Mouse (Mus musculus): ENCODE results near the gene Nes. TPM values are rescaled to one million over a fixed set of nuclear protein-coding genes. Genes with fewer than 3 reads are reported as not detected.

Nes gene
- polyA plus RNA-seq, 1 experiment, result 0.29 TPM

- no peaks in the 10 kb centered on the region for H3K9me3 ChIP-seq
- H3K4me1 ChIP-seq, result peaks cover 19% of the 10 kb centered on the region
- peaks cover 76% of the 10 kb centered on the region for H3K36me3 ChIP-seq (replicated peaks; ENCODE audit: low read length)
- H3K4me3 ChIP-seq (replicated peaks), result no peak overlapping the region
- peaks cover 27% of the 10 kb centered on the region for H3K27me3 ChIP-seq (replicated peaks)
- TF ChIP-seq FLI1 (IDR thresholded peaks at IDR 0.05; ENCODE audit: low read length) (no peak), GATA1 (IDR thresholded peaks at IDR 0.05; ENCODE audit: borderline replicate concordance, low read length) (no peak)
Measured at GRCm38 (mm10) chr3:87942471-87942870, 28.4 kb upstream of the Nes start.

GRCm38 (mm10) chr3:87943586-87943985, 27.3 kb upstream of the Nes start:
- Histone ChIP-seq H3K4me3 (replicated peaks) (no peak overlapping the region), H3K9me3 (no peaks in the 10 kb centered on the region), H3K27me3 (replicated peaks) (peaks cover 38% of the 10 kb centered on the region), H3K4me1 (peaks cover 30% of the 10 kb centered on the region), H3K36me3 (replicated peaks; ENCODE audit: low read length) (peaks cover 65% of the 10 kb centered on the region)
- TF ChIP-seq FLI1 (IDR thresholded peaks at IDR 0.05; ENCODE audit: low read length) (no peak), GATA1 (IDR thresholded peaks at IDR 0.05; ENCODE audit: borderline replicate concordance, low read length) (no peak)

- no peak overlapping the region for H3K4me3 ChIP-seq (replicated peaks)
- H3K27me3 ChIP-seq (replicated peaks), result peaks cover 53% of the 10 kb centered on the region
- no peaks in the 10 kb centered on the region for H3K9me3 ChIP-seq
- peaks cover 51% of the 10 kb centered on the region for H3K36me3 ChIP-seq (replicated peaks; ENCODE audit: low read length)
- TF ChIP-seq FLI1 (IDR thresholded peaks at IDR 0.05; ENCODE audit: low read length) (no peak), GATA1 (IDR thresholded peaks at IDR 0.05; ENCODE audit: borderline replicate concordance, low read length) (no peak)
- peaks cover 43% of the 10 kb centered on the region for H3K4me1 ChIP-seq
Measured at GRCm38 (mm10) chr3:87944838-87945600, 25.9 kb upstream of the Nes start.

DNA sequence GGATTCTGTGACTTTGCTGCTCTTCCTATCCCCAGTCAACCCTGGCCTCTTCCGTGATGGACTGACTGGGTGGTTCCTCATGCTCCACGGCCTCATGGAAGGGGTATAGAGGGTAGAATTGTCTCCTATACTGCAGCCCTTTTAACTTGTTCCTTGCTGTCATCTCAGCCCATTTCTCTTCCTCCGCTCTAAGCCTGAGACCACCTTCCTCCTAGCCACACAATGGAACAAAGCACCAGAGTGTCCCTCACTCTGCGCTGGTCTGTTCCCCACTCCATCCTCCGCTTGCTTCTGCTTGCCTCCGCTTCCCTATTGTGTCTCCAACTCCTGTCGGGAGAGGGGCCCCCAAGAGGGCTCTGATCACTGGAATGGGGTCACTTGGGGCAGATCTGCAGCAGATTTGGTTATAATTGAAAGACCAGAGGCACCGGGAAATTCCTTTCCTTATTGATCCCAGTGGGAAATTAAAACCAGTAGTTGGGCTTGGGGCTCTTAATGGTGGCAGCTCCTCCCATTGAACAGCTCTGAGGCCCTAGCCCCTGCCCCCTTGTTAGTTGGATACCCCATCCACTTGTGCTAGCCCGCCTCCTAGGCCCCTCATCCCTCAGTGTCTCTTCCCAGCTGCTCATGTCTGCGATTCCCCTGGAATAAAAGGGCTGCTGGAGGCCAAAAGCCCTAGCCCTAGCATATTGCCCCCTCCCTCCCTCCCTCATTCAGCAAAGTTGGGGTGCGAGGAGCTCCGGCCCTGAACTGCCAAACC, 24.9 kb upstream of the Nes start:
- peaks cover 61% of the 10 kb centered on the region for H3K27me3 ChIP-seq (replicated peaks)
- TF ChIP-seq GATA1 (IDR thresholded peaks at IDR 0.05; ENCODE audit: borderline replicate concordance, low read length), result no peak
- no peak for TF ChIP-seq FLI1 (IDR thresholded peaks at IDR 0.05; ENCODE audit: low read length)
- no peak overlapping the region for H3K4me3 ChIP-seq (replicated peaks)
- H3K9me3 ChIP-seq, result no peaks in the 10 kb centered on the region
- H3K4me1 ChIP-seq, result peaks cover 46% of the 10 kb centered on the region
- H3K36me3 ChIP-seq (replicated peaks; ENCODE audit: low read length), result peaks cover 43% of the 10 kb centered on the region

GRCm38 (mm10) chr3:87946541-87946860, 24.4 kb upstream of the Nes start:
- H3K27me3 ChIP-seq (replicated peaks), result peaks cover 66% of the 10 kb centered on the region
- no peak overlapping the region for H3K4me3 ChIP-seq (replicated peaks)
- peaks cover 38% of the 10 kb centered on the region for H3K36me3 ChIP-seq (replicated peaks; ENCODE audit: low read length)
- peaks cover 47% of the 10 kb centered on the region for H3K4me1 ChIP-seq
- no peak for TF ChIP-seq GATA1 (IDR thresholded peaks at IDR 0.05; ENCODE audit: borderline replicate concordance, low read length)
- no peak for TF ChIP-seq FLI1 (IDR thresholded peaks at IDR 0.05; ENCODE audit: low read length)
- no peaks in the 10 kb centered on the region for H3K9me3 ChIP-seq

- H3K27me3 ChIP-seq (replicated peaks), result peaks cover 73% of the 10 kb centered on the region
- peaks cover 30% of the 10 kb centered on the region for H3K36me3 ChIP-seq (replicated peaks; ENCODE audit: low read length)
- no peaks in the 10 kb centered on the region for H3K9me3 ChIP-seq
- TF ChIP-seq GATA1 (IDR thresholded peaks at IDR 0.05; ENCODE audit: borderline replicate concordance, low read length) (no peak), FLI1 (IDR thresholded peaks at IDR 0.05; ENCODE audit: low read length) (no peak)
- peaks cover 54% of the 10 kb centered on the region for H3K4me1 ChIP-seq
- peak overlapping the region; percentile 53 for H3K4me3 ChIP-seq (replicated peaks)
Measured at GRCm38 (mm10) chr3:87947056-87947810, 23.6 kb upstream of the Nes start.

GRCm38 (mm10) chr3:87947811-87948199, 23.1 kb upstream of the Nes start:
- Histone ChIP-seq H3K4me3 (replicated peaks) (peak overlapping the region; percentile 70), H3K27me3 (replicated peaks) (peaks cover 79% of the 10 kb centered on the region), H3K36me3 (replicated peaks; ENCODE audit: low read length) (peaks cover 25% of the 10 kb centered on the region), H3K4me1 (peaks cover 60% of the 10 kb centered on the region), H3K9me3 (no peaks in the 10 kb centered on the region)
- no peak for TF ChIP-seq FLI1 (IDR thresholded peaks at IDR 0.05; ENCODE audit: low read length)
- TF ChIP-seq GATA1 (IDR thresholded peaks at IDR 0.05; ENCODE audit: borderline replicate concordance, low read length), result no peak

GRCm38 (mm10) chr3:87948378-87949265, 22.3 kb upstream of the Nes start, which contains the start of gene Crabp2:
Gene Crabp2 (plus strand): TSS chr3:87948666.
- H3K4me1 ChIP-seq, result peaks cover 62% of the 10 kb centered on the region
- peak within 1 kb of the TSS; percentile 85 for H3K4me3 ChIP-seq (replicated peaks)
- H3K36me3 ChIP-seq (replicated peaks; ENCODE audit: low read length), result peaks cover 19% of the 10 kb centered on the region
- no peaks in the 10 kb centered on the region for H3K9me3 ChIP-seq
- TF ChIP-seq GATA1 (IDR thresholded peaks at IDR 0.05; ENCODE audit: borderline replicate concordance, low read length) (no peak), FLI1 (IDR thresholded peaks at IDR 0.05; ENCODE audit: low read length) (no peak)
- peaks cover 87% of the 10 kb centered on the region for H3K27me3 ChIP-seq (replicated peaks)

Measured in megakaryocyte, embryonic 14.5 days (primary cell).